In genomic region chr12:84969656-84970427, GRCm38 (mm10) we compare ENCODE assay signal across 8 mouse cellular contexts. TPM values are rescaled to one million over a fixed set of nuclear protein-coding genes. Genes with fewer than 3 reads are reported as not detected.
A peak's percentile ranks its signal among the peaks of the same experiment; 100 is the strongest.
DNase-seq lines count a peak whose midpoint lies in the region; ATAC-seq and TF ChIP-seq lines count a peak whose summit lies in the region.

No protein-coding gene starts in this region.

- no peaks in the 10 kb centered on the region for H3K27me3 ChIP-seq in ES-Bruce4 (ENCODE audit: control insufficient read depth, insufficient read depth, low read length, poor library complexity, severe bottlenecking)
- no peaks in the 10 kb centered on the region for H3K27me3 ChIP-seq in forebrain, embryonic 13.5 days
- H3K27me3 ChIP-seq in liver, embryonic 12.5 days (replicated peaks): no peaks in the 10 kb centered on the region
- H3K27me3 ChIP-seq in stomach, embryonic 14.5 days (ENCODE audit: control insufficient read depth, insufficient read depth, low read length): no peaks in the 10 kb centered on the region

- H3K4me1 ChIP-seq in ES-Bruce4 (ENCODE audit: control insufficient read depth, insufficient read depth, low read length): no peaks in the 10 kb centered on the region
- H3K4me1 ChIP-seq in forebrain, embryonic 13.5 days: peaks cover 28% of the 10 kb centered on the region
- H3K4me1 ChIP-seq in liver, embryonic 12.5 days: peaks cover 45% of the 10 kb centered on the region
- peaks cover 12% of the 10 kb centered on the region for H3K4me1 ChIP-seq in stomach, embryonic 14.5 days (ENCODE audit: control insufficient read depth, insufficient read depth, low read length)

- H3K9me3 ChIP-seq in ES-Bruce4 (replicated peaks; ENCODE audit: control insufficient read depth, insufficient read depth, low read length, poor library complexity, severe bottlenecking): no peaks in the 10 kb centered on the region
- H3K9me3 ChIP-seq in forebrain, embryonic 13.5 days (replicated peaks): no peaks in the 10 kb centered on the region
- no peaks in the 10 kb centered on the region for H3K9me3 ChIP-seq in liver, embryonic 12.5 days (replicated peaks)
- H3K9me3 ChIP-seq in stomach, embryonic 14.5 days (ENCODE audit: control insufficient read depth, low read depth, low read length): no peaks in the 10 kb centered on the region

- peak overlapping the region; percentile 90 for H3K27ac ChIP-seq in gastrocnemius, adult 2 months
- no peak overlapping the region for H3K27ac ChIP-seq in ES-Bruce4 (ENCODE audit: insufficient read depth, low read length)
- no peak overlapping the region for H3K27ac ChIP-seq in forebrain, embryonic 13.5 days
- peak overlapping the region; percentile 88 for H3K27ac ChIP-seq in liver, embryonic 12.5 days
- H3K27ac ChIP-seq in stomach, embryonic 14.5 days (ENCODE audit: low read length): no peak overlapping the region

- ATAC-seq in forebrain, embryonic 13.5 days: no peak
- ATAC-seq in liver, embryonic 12.5 days: 0 out of 2 replicates have a peak, but pooled peaks have one; percentile 3
- ATAC-seq in stomach, embryonic 14.5 days (ENCODE audit: insufficient number of reproducible peaks, insufficient read depth, low FRiP score, low read depth): no peak
- no peak for ATAC-seq in megakaryocyte progenitor cell, adult 5-6 weeks (replicated peaks; ENCODE audit: poor library complexity)

- peak overlapping the region; percentile 86 for H3K9ac ChIP-seq in ES-Bruce4 (ENCODE audit: low read depth, poor library complexity, severe bottlenecking)
- peak overlapping the region; percentile 87 for H3K9ac ChIP-seq in forebrain, embryonic 13.5 days
- peak overlapping the region; percentile 90 for H3K9ac ChIP-seq in liver, embryonic 12.5 days
- peak overlapping the region; percentile 60 for H3K9ac ChIP-seq in stomach, embryonic 14.5 days (replicated peaks; ENCODE audit: low read depth, low read length)

- TF ChIP-seq EP300 in ES-Bruce4 (IDR thresholded peaks at IDR 0.05; ENCODE audit: insufficient read depth, low read depth, low read length): no peak

- peak overlapping the region; percentile 95 for H3K4me2 ChIP-seq in forebrain, embryonic 13.5 days
- peak overlapping the region; percentile 79 for H3K4me2 ChIP-seq in liver, embryonic 12.5 days
- H3K4me2 ChIP-seq in stomach, embryonic 14.5 days (replicated peaks; ENCODE audit: low read depth, low read length): peak overlapping the region; percentile 96

- intact Hi-C loops in gastrocnemius, adult 2 months (cut with DNase I): no loop called here

- peaks cover 20% of the 10 kb centered on the region for H3K36me3 ChIP-seq in ES-Bruce4 (ENCODE audit: control insufficient read depth, insufficient read depth, low read length, poor library complexity, severe bottlenecking)
- H3K36me3 ChIP-seq in forebrain, embryonic 13.5 days (ENCODE audit: poor library complexity, severe bottlenecking): peaks cover 20% of the 10 kb centered on the region
- peaks cover 32% of the 10 kb centered on the region for H3K36me3 ChIP-seq in liver, embryonic 12.5 days
- H3K36me3 ChIP-seq in stomach, embryonic 14.5 days (ENCODE audit: control insufficient read depth, insufficient read depth, low read length): peaks cover 14% of the 10 kb centered on the region; the same call in 1 of the 2 replicates

- 29% methylated on average over 15 of the region's 15 CpGs for WGBS in forebrain, embryonic 13.5 days
- 12% methylated on average over 15 of the region's 15 CpGs for WGBS in liver, embryonic 12.5 days (ENCODE audit: insufficient replicate concordance)
- WGBS in stomach, embryonic 14.5 days: 24% methylated on average over 15 of the region's 15 CpGs

- TF ChIP-seq CTCF in gastrocnemius, adult 2 months (IDR thresholded peaks at IDR 0.05): no peak
- TF ChIP-seq CTCF in ES-Bruce4 (IDR thresholded peaks at IDR 0.05; ENCODE audit: low read depth, low read length): no peak

- H3K4me3 ChIP-seq in gastrocnemius, adult 2 months: peak overlapping the region; percentile 79
- H3K4me3 ChIP-seq in ES-Bruce4 (ENCODE audit: low read depth, low read length): peak overlapping the region; percentile 99
- peak overlapping the region; percentile 76 for H3K4me3 ChIP-seq in forebrain, embryonic 13.5 days
- peak overlapping the region; percentile 90 for H3K4me3 ChIP-seq in liver, embryonic 12.5 days
- peak overlapping the region; percentile 91 for H3K4me3 ChIP-seq in stomach, embryonic 14.5 days (ENCODE audit: low read depth, low read length)

- DNase-seq in gastrocnemius, adult 2 months: no peak
- no peak for DNase-seq in gastrocnemius, postnatal 10 days
- DNase-seq in right cerebral cortex, postnatal 25 days: no peak

- no peak for TF ChIP-seq POLR2A in ES-Bruce4 (IDR thresholded peaks at IDR 0.05; ENCODE audit: insufficient read depth, low read length)

RNA-seq across cellular contexts. Expression of gene Fcf1, which starts 0.9 kb away (rescaled TPM):
- total RNA-seq in gastrocnemius, adult 2 months (2021): 10 to 100 TPM; 28.4 to 34.0 TPM
- total RNA-seq in gastrocnemius, postnatal 10 days (2021): 10 to 100 TPM; 37.5 to 37.6 TPM
- 173 and 179 TPM in 2 replicates for polyA plus RNA-seq in ES-Bruce4 (2011; ENCODE audit: insufficient read depth, insufficient read length, low read depth, missing spikeins)
- polyA plus RNA-seq in forebrain, embryonic 13.5 days (2015; fragmentation: Nextera tagmentation; extraction: Ambion mirVana): 146 and 167 TPM in 2 replicates
- polyA plus RNA-seq in liver, embryonic 12.5 days (2016; fragmentation: Nextera tagmentation; extraction: Ambion mirVana): 136 and 138 TPM in 2 replicates
- polyA plus RNA-seq in stomach, embryonic 14.5 days (2014; fragmentation: Nextera tagmentation; extraction: Ambion mirVana): 145 and 147 TPM in 2 replicates
- 151 and 155 TPM in 2 replicates for total RNA-seq in megakaryocyte progenitor cell, adult 5-6 weeks (2015)
- 121 and 125 TPM in 2 replicates for total RNA-seq in megakaryocyte progenitor cell, adult 5-6 weeks (2017)

RNA-seq across cellular contexts. Expression of gene Arel1, which starts 0.9 kb away (rescaled TPM):
- 10 to 100 TPM; 23.0 to 24.9 TPM for total RNA-seq in gastrocnemius, adult 2 months (2021)
- 10 to 100 TPM; 20.8 to 23.4 TPM for total RNA-seq in gastrocnemius, postnatal 10 days (2021)
- 30.7 and 32.3 TPM in 2 replicates for polyA plus RNA-seq in ES-Bruce4 (2011; ENCODE audit: insufficient read depth, insufficient read length, low read depth, missing spikeins)
- 22.1 and 26.7 TPM in 2 replicates for polyA plus RNA-seq in forebrain, embryonic 13.5 days (2015; fragmentation: Nextera tagmentation; extraction: Ambion mirVana)
- polyA plus RNA-seq in liver, embryonic 12.5 days (2016; fragmentation: Nextera tagmentation; extraction: Ambion mirVana): 19.1 and 20.2 TPM in 2 replicates
- 15.1 and 15.3 TPM in 2 replicates for polyA plus RNA-seq in stomach, embryonic 14.5 days (2014; fragmentation: Nextera tagmentation; extraction: Ambion mirVana)
- total RNA-seq in megakaryocyte progenitor cell, adult 5-6 weeks (2015): 28.0 and 30.5 TPM in 2 replicates
- total RNA-seq in megakaryocyte progenitor cell, adult 5-6 weeks (2017): 39.7 and 43.2 TPM in 2 replicates

RNA-seq across cellular contexts. Expression of gene Ylpm1, which starts 26.3 kb away (rescaled TPM):
- total RNA-seq in gastrocnemius, adult 2 months (2021): 10 to 100 TPM; 17.7 to 21.0 TPM
- total RNA-seq in gastrocnemius, postnatal 10 days (2021): 10 to 100 TPM; 20.4 to 27.7 TPM
- polyA plus RNA-seq in ES-Bruce4 (2011; ENCODE audit: insufficient read depth, insufficient read length, low read depth, missing spikeins): 103 and 105 TPM in 2 replicates
- 41.6 and 45.1 TPM in 2 replicates for polyA plus RNA-seq in forebrain, embryonic 13.5 days (2015; fragmentation: Nextera tagmentation; extraction: Ambion mirVana)
- polyA plus RNA-seq in liver, embryonic 12.5 days (2016; fragmentation: Nextera tagmentation; extraction: Ambion mirVana): 12.4 and 13.7 TPM in 2 replicates
- polyA plus RNA-seq in stomach, embryonic 14.5 days (2014; fragmentation: Nextera tagmentation; extraction: Ambion mirVana): 50.8 and 54.5 TPM in 2 replicates
- 78.0 and 96.2 TPM in 2 replicates for total RNA-seq in megakaryocyte progenitor cell, adult 5-6 weeks (2015)
- 52.7 and 84.7 TPM in 2 replicates for total RNA-seq in megakaryocyte progenitor cell, adult 5-6 weeks (2017)

Comparison
In these comparisons a context has a peak if more than half of its experiments do, and no peak if none do; other contexts are left out.
1. H3K27ac ChIP-seq: peak in gastrocnemius, adult 2 months (single experiment) and liver, embryonic 12.5 days (single experiment); none in ES-Bruce4 (single experiment), forebrain, embryonic 13.5 days (single experiment) and stomach, embryonic 14.5 days (single experiment).
2. Peak in every context shown above with its lines, with median percentiles within 50 percentile points of each other: H3K4me3 ChIP-seq, H3K9ac ChIP-seq and H3K4me2 ChIP-seq.